Mouse (Mus musculus) right cerebral cortex, postnatal 36 days (tissue): Measurements from ENCODE around the gene Arhgap4.

Source experiments
- DNase-seq, 2 experiments: peaks; one replicate each; pipeline ENCODE4 v3.0.0; 2022; ENCODE audit warnings: low spot score in 2 of 2, mixed read lengths in 1 of 2

Gene Arhgap4

GRCm38 (mm10) chrX:73921823-73922549, at the start of gene Arhgap4, which contains the start of gene Naa10:
Arhgap4 (minus strand) TSS chrX:73921870.
Naa10 (minus strand) TSS chrX:73921944.
- DNase-seq = peak; percentile 78 to 84

DNA sequence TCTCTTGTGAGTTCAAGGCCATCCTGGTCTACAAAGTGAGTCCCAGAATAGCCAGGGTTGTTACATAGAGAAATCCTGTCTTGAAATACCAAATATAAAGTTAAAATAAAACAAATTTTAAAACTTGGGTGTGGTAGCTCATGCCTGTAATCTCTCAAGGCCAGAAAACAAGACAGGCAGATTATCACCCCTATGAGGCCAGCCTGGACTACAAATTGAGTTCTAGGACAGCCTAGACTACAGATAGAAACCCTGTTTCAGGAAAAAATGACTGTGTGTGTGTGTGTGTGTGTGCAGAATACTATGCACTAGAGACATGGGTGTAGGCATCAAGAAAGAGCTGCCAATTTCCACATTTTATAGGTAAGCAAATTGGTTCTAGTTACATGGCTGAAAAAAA, 49.1 kb upstream of the Arhgap4 start:
- DNase-seq = no peak

DNA sequence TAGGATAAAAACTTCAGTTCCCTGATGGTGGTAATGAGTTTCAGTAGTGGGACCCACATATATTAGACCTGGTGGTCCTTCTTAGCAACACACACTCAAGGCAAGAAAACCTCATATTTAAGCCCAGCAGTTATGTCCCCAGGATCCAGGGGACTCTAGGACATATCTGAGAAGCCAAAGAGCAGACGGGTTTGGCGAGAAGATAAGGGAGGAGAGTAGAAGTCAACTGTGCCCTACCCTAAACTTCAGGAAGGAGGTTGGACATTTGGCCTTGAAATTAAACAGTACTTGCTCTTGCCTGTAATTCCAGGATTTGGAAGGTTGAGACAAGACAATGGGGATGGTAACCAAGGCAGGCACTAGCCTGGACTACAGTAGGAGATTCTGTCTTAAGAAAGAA, 48.1 kb upstream of the Arhgap4 start:
- DNase-seq = no peak

DNA sequence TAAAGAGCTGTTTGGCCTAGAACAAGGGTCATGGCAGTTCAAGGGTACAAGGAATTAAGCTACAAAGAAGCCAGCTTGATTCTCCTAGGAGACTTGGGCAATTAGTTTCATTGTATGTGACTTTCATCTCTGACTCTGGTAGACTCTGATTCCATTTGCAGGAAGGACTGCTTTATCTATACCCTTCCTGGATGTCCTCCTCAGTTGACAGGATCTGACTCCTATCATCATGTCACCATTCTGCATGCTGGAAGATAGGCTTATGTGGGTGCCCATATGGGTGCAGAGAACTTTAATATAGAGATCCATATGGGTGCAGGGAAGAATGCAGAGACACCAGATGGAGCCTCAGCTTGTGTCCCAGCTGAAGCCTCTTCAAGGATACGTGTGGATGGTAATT, 47.5 kb upstream of the Arhgap4 start:
- no peak for DNase-seq

DNA sequence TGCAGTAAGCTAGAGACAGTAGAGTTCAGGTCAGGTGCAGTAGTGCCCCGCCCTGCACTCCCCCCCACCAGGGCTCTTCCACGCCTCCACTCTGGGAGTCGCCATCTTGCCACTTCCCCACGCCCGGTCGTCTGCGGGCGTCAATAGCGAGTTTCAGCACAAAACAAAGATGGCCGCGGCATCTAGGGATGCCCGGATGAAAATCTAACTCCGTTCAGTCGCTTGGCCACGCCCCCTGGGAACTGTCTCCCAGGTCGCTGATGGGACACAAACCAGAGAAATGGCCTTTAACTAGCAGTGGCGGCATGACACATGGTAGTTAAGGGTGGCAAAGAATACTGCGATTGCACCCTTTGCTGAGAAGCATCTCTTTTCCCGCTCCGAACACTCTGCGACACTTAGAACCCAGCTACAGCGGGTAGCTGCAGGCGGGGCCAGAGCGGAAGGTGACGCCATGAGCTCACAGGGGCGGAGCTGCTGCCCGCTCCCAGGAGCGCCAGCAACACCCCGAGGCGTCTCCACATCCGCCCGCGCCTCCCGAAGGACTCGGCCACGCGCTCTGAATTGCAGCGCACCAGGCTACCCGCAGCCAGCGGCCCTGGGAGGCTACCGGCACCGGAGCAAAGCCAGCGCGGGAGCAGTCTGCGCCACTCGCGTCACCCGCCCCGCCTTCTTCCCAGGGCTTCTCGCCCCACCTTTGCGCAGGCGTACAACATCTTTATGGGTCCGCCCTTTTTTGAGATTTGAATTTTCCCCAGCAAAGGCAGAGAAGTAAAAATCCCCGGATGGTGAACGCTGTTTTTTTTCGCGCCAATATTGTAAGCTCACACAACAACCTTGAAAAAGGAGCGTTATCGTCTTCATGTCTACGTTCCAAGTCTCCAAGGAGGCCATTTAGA, 45.8 kb upstream of the Arhgap4 start:
- DNase-seq = peak; percentile 84 to 86

DNA sequence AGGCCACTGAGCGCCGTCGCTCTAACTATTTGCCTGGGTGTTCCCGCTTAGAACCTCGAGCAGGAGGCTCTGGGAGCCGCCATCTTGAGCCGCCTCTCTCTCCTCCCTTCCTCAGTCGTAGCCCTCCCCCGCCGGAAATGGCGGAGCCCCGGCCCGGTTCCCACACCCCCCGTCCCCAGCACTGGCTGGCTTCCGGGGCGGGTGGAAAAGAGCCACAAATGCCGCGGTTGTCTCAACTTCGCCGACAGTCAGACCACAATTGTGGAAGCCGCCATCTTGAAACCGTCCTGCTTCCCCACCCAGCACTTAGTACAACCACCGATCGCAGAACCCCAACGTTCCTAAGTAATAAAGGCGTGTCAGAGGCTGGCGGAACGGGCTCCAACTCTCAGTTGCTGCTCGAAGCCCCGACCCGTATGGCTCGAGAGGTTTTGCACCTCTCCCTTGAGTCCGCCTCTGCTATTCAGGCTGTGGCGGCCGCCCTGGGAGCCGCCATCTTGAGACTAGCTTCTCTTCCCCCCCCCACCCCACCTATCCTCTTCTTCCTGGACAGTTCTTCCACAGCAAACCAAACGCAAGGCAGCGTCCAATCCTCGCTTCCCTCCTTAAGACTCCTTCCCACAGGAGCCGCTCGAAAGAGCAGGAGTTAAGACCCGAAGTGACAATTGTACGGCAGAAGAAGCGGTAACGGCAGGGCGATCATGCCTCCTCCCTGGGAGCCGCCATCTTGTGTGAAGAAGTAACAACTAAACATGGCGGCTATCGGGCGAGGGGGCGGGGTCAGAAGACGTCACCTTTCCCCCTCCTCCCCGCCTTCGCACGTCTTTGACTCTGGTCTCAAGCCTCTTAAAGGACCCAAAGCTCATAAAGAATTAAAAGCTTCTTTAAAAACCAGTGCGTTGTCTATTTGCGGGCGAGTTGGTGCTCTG, 44.8 kb upstream of the Arhgap4 start, which contains the start of gene Hcfc1:
Hcfc1 (minus strand) TSS at position 110 of the 929 bp plus-strand sequence.
- peak; percentile 80 to 84 for DNase-seq

- DNase-seq = peak; percentile 64 to 69
Measured at GRCm38 (mm10) chrX:73965307-73965706, 43.6 kb upstream of the Arhgap4 start.

- DNase-seq = no peak
Measured at GRCm38 (mm10) chrX:73964363-73964762, 42.7 kb upstream of the Arhgap4 start.

DNA sequence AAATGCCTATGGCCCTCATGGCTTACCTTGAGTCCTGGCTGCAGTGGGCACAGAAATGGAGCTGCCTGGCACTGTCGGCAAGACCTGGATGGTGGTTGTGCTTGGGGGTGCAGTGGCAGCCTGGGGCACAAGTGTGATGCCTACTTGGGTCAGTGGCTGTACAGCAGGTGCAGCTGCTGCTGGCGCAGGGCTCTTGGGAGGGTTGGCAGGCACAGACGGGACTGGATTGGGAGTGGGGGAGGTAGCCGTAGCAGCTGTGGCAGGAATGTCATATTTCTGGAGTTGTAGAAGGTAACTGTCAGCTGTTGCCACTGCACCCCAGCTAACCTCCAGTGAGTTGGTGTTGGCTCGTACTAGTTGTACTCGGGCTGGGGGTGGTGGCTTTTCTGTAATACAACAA, 33.3 kb upstream of the Arhgap4 start:
- DNase-seq = no peak

- no peak for DNase-seq
Measured at GRCm38 (mm10) chrX:73952603-73953002, 30.9 kb upstream of the Arhgap4 start.

DNA sequence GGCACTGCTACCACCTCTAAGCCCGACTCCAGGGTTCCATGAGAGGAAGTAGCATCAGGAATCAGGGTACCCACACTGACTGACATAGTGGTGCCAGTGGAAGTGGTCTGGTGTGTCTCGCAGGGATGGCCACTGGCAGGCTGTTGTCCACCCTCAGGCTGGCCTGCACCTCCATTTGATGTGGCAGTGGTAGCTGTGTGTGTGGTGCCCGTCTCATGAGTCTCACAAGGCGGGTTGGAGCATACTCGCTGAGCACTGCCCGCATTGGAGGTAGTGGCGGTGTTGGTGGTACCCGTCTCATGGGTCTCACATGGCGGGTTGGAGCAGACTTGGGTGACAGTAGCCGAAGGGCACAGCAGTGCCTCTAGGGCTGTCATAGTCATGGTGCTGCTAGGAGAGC, 27.7 kb upstream of the Arhgap4 start:
- no peak for DNase-seq

GRCm38 (mm10) chrX:73948647-73949046, 27.0 kb upstream of the Arhgap4 start:
- no peak for DNase-seq

DNA sequence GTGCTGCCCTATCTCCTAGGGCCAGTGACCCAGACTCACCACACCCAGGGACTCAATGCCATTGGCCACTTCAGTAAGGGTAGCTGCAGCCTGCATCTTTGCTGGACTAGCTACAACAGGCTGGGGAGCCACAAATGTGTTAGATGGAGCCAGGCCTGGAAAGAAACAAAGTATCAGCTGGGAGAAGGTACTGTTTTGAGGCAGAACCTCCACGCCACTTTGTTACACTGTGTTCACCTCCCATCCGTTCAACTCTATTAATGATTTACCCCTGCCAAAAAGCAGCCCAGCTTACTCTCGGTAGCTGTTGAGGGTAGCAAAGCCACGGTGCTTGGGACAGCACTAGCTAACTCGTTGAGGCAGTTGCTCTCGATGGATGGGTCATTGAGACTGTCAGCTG, 25.2 kb upstream of the Arhgap4 start:
- no peak for DNase-seq

- DNase-seq = no peak
Measured at GRCm38 (mm10) chrX:73942294-73942693, 20.6 kb upstream of the Arhgap4 start.

DNA sequence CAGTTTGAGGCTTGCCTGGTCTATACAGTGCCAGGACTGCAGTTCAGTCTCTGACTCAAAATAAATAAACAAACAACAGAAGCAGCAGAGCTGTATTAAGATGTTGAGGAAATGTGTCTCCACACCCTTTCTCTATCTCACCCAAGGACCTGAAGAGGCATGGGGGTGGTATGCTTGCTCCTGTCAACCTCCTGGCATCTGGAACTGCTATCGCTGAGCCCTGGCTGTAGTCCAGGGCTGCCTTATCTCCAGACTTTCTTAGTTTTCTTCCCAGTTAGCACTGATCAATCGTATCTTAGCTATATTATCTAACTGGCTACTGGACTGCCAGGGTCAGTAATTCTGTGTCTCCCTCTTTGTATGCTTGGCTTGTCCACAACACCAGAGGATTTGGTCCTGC, 20.2 kb upstream of the Arhgap4 start:
- DNase-seq = no peak

DNA sequence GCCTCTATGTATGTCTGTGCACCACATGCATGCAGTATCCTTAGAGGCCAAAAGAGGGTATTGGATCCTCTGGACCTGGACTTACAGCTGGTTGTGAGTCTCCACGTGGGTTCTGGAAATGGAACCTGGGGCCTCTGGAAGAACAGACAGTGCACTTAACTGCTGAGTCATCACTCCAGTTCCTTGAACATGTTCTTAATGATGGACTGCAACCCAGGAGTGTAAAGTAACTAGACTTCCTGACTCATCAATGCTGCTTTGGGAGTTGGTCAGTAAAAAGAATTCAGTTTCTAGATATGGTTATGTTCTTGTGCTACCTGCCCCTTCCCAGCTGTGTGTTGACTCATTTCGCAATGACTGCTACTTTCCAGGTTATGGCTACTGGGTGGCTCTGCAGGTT, 10.2 kb upstream of the Arhgap4 start:
- no peak for DNase-seq

- DNase-seq = no peak
Measured at GRCm38 (mm10) chrX:73930402-73931062, 8.9 kb upstream of the Arhgap4 start, which contains the start of gene Renbp. Renbp (minus strand) TSS chrX:73930850.

DNA sequence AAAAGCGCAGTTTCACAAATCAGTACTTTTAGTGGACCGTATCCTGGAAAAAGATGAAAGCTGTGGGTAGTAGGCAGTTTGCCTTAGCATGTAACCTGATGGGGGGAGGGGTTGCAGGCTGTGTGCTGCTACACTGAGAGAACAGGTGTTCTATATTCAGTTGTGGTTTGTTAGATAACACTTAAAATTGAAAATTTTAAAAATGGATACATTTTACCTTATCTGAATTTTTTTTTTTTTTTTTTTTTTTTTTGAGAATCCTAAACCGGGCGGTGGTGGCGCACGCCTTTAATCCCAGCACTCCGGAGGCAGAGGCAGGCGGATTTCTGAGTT, 846 bp upstream of the Arhgap4 start:
- DNase-seq = no peak

DNA sequence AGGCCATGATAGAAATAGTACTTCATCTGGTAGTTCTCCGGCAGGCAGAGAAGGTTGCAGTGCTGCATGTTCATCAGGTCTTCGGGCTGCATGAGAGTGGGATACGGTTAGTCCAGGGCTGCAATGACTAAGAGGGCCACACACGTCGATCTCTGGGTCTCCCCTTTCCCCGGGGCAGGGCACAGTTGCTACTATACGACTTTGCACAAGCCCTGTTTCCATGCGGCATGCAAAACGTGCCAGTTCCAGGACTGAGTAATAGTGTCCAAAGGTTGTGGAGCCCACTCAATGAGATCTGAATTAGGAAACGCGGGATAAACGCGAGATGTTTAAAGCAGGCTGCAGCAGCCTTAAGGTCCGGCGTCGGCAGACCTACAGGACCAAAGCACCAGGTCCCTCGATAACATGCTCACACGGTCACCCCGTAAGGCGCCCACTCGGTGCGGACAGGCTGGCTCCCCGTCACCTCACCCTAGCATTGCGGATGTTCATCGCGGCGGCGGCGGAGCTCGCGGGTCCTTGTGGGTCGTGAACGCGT, 316 bp downstream of the Arhgap4 start:
- DNase-seq = no peak

DNA sequence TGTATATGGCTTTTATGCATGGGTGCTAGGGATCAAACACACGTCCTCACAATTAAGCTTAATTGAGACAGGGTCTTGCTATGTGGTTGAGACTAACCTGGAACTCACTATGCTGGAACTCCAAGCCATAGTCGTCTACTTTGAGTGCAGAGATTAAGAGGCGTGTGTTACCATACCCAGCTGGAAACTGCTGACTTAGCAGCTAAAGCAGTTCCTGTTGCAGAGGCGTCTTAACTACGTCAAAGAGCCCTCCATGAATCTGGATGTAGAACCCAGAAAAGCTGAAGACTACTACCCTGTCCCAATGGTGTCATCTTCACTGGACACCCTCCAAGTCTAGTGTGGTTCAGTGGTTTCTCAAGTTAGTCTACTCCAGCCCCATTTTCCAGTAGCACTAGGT, 3.0 kb downstream of the Arhgap4 start:
- DNase-seq = no peak

DNA sequence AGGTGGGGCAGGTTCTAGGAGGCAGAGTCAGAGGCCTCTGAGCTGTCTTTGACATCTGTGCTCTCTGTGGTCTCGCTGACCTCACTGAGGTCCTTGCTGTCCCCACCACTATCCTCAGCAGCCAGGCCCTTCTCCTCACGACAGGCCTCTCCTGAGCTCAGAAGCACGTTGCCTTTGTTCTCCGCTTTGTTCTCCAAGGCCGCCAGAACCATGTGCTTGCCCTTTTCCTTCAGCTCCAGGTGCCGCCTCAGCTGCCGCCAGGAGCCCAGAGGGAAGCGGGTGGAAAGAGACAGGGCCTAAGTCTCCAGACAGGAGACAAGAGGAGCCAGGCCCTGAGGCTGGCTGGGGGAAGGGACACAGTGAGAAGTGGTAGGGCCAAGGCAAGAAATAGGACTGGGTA, 4.7 kb downstream of the Arhgap4 start:
- no peak for DNase-seq
